7 mouse cellular contexts compared by ENCODE assay signal in genomic region chr8:84042948-84043342, GRCm38 (mm10). TPM values are rescaled to one million over a fixed set of nuclear protein-coding genes. Genes with fewer than 3 reads are reported as not detected.
DNase-seq lines count a peak whose midpoint lies in the region; ATAC-seq and TF ChIP-seq lines count a peak whose summit lies in the region.

No protein-coding gene starts in this region.

- peak overlapping the region; percentile 52; the same call in 1 of the 2 replicates for H3K4me2 ChIP-seq in lung, postnatal 0 days (replicated peaks; ENCODE audit: low read depth, low read length)
- peak overlapping the region; percentile 63 for H3K4me2 ChIP-seq in intestine, postnatal 0 days (replicated peaks; ENCODE audit: low read depth)

- 23% methylated on average over 12 of the region's 12 CpGs for WGBS in lung, postnatal 0 days
- 52% methylated on average over 12 of the region's 12 CpGs for WGBS in intestine, postnatal 0 days

- peak; percentile 66 for ATAC-seq in lung, postnatal 0 days
- 0 out of 2 replicates have a peak, but pooled peaks have one; percentile 20 for ATAC-seq in granulocyte monocyte progenitor cell, adult 5-6 weeks (replicated peaks; ENCODE audit: poor library complexity, severe bottlenecking)
- ATAC-seq in intestine, postnatal 0 days, result no peak

- peaks cover 4% of the 10 kb centered on the region; the same call in 1 of the 2 replicates for H3K4me1 ChIP-seq in lung, postnatal 0 days (ENCODE audit: insufficient read depth, low read depth, low read length)
- no peaks in the 10 kb centered on the region for H3K4me1 ChIP-seq in intestine, postnatal 0 days (replicated peaks; ENCODE audit: control insufficient read depth, insufficient read depth, low read length)

- intact Hi-C loops in gastrocnemius, postnatal 14 days (cut with DNase I; ENCODE audit: low total_unique reads), result loop anchor here (10.0 kb wide), 1 partner anchor 132 kb away; no protein-coding TSS in a partner anchor

- no peak overlapping the region for H3K27ac ChIP-seq in lung, postnatal 0 days (ENCODE audit: low read length)
- no peak overlapping the region for H3K27ac ChIP-seq in intestine, postnatal 0 days (ENCODE audit: low read depth, low read length)

- no peak for TF ChIP-seq CTCF in lung, postnatal 0 days (IDR thresholded peaks at IDR 0.05)
- TF ChIP-seq CTCF in intestine, postnatal 0 days (IDR thresholded peaks at IDR 0.05; ENCODE audit: low read depth), result no peak

- DNase-seq in lung, postnatal 0 days (ENCODE audit: low spot score), result peak; percentile 70
- DNase-seq in lung, postnatal 14 days, result no peak
- peak; percentile 20 for DNase-seq in splenic B cell, adult 2 months (ENCODE audit: low read depth, low spot score)
- no peak for DNase-seq in left cerebral cortex, adult 18-20 months (ENCODE audit: low spot score in 2 of 2)
- DNase-seq in gastrocnemius, postnatal 14 days, result no peak

- no peaks in the 10 kb centered on the region for H3K9me3 ChIP-seq in lung, postnatal 0 days (ENCODE audit: low read length)
- no peaks in the 10 kb centered on the region for H3K9me3 ChIP-seq in intestine, postnatal 0 days (ENCODE audit: control insufficient read depth)

- no peak overlapping the region for H3K9ac ChIP-seq in lung, postnatal 0 days (replicated peaks; ENCODE audit: low read depth)
- H3K9ac ChIP-seq in intestine, postnatal 0 days (ENCODE audit: low read depth, low read length), result no peak overlapping the region

- no peaks in the 10 kb centered on the region for H3K36me3 ChIP-seq in lung, postnatal 0 days (ENCODE audit: insufficient read depth, low read length)
- H3K36me3 ChIP-seq in intestine, postnatal 0 days (ENCODE audit: control insufficient read depth, insufficient read depth), result no peaks in the 10 kb centered on the region
- H3K36me3 ChIP-seq in splenic B cell, adult 2 months (ENCODE audit: control insufficient read depth, insufficient read depth, low read length, poor library complexity, severe bottlenecking), result peaks cover 6% of the 10 kb centered on the region

- H3K4me3 ChIP-seq in lung, postnatal 0 days (ENCODE audit: low read depth, low read length), result no peak overlapping the region
- no peak overlapping the region for H3K4me3 ChIP-seq in intestine, postnatal 0 days (ENCODE audit: low read depth, low read length)

- H3K27me3 ChIP-seq in lung, postnatal 0 days (replicated peaks; ENCODE audit: insufficient read depth, low read length), result peaks cover 24% of the 10 kb centered on the region
- peaks cover 31% of the 10 kb centered on the region for H3K27me3 ChIP-seq in intestine, postnatal 0 days (replicated peaks; ENCODE audit: control insufficient read depth, insufficient read depth, low read length)
- no peaks in the 10 kb centered on the region for H3K27me3 ChIP-seq in splenic B cell, adult 2 months (ENCODE audit: control insufficient read depth, insufficient read depth, low read length, poor library complexity, severe bottlenecking)

- no peak for TF ChIP-seq EP300 in lung, postnatal 0 days (IDR thresholded peaks at IDR 0.05)

RNA-seq across cellular contexts. Expression of gene Il27ra, which starts 0.6 kb away (rescaled TPM):
- 0.56 and 0.93 TPM in 2 replicates for polyA plus RNA-seq in lung, postnatal 0 days (2015; fragmentation: Nextera tagmentation; extraction: Ambion mirVana)
- 0.88 and 0.90 TPM in 2 replicates for total RNA-seq in granulocyte monocyte progenitor cell, adult 5-6 weeks (2014; fragmentation: Nextera tagmentation)
- 1.4 and 1.9 TPM in 2 replicates for total RNA-seq in granulocyte monocyte progenitor cell, adult 5-6 weeks (2017)
- polyA plus RNA-seq in intestine, postnatal 0 days (2015; fragmentation: Nextera tagmentation; extraction: Ambion mirVana), result 0.29 and 0.31 TPM in 2 replicates
- under 1 TPM; 0.30 to 0.52 TPM for total RNA-seq in left cerebral cortex, adult 18-20 months (2021)
- 1 to 10 TPM in 1 of 2 experiments, under 1 TPM in 1; 0.84 to 1.1 TPM for total RNA-seq in gastrocnemius, postnatal 14 days (2021)

RNA-seq across cellular contexts. Expression of gene Rln3, which starts 1.9 kb away (rescaled TPM):
- 0.26 TPM in 1 of 2 replicates, not detected in the other for polyA plus RNA-seq in lung, postnatal 0 days (2015; fragmentation: Nextera tagmentation; extraction: Ambion mirVana)
- not detected in 2 replicates for total RNA-seq in granulocyte monocyte progenitor cell, adult 5-6 weeks (2014; fragmentation: Nextera tagmentation)
- total RNA-seq in granulocyte monocyte progenitor cell, adult 5-6 weeks (2017), result not detected in 2 replicates
- 0.42 TPM in 1 of 2 replicates, not detected in the other for polyA plus RNA-seq in intestine, postnatal 0 days (2015; fragmentation: Nextera tagmentation; extraction: Ambion mirVana)
- total RNA-seq in left cerebral cortex, adult 18-20 months (2021), result not detected
- total RNA-seq in gastrocnemius, postnatal 14 days (2021), result not detected

RNA-seq across cellular contexts. Expression of gene Palm3, which starts 21.7 kb away (rescaled TPM):
- 1.1 and 1.6 TPM in 2 replicates for polyA plus RNA-seq in lung, postnatal 0 days (2015; fragmentation: Nextera tagmentation; extraction: Ambion mirVana)
- not detected in 2 replicates for total RNA-seq in granulocyte monocyte progenitor cell, adult 5-6 weeks (2014; fragmentation: Nextera tagmentation)
- not detected in 2 replicates for total RNA-seq in granulocyte monocyte progenitor cell, adult 5-6 weeks (2017)
- 0.30 and 0.39 TPM in 2 replicates for polyA plus RNA-seq in intestine, postnatal 0 days (2015; fragmentation: Nextera tagmentation; extraction: Ambion mirVana)
- 1 to 10 TPM; 1.8 to 2.7 TPM for total RNA-seq in left cerebral cortex, adult 18-20 months (2021)
- total RNA-seq in gastrocnemius, postnatal 14 days (2021), result under 1 TPM; 0.25 to 0.51 TPM

RNA-seq across cellular contexts. Expression of gene Gm10643, which starts 22.0 kb away (rescaled TPM):
- 1.2 and 1.3 TPM in 2 replicates for polyA plus RNA-seq in lung, postnatal 0 days (2015; fragmentation: Nextera tagmentation; extraction: Ambion mirVana)
- 0.90 and 1.5 TPM in 2 replicates for total RNA-seq in granulocyte monocyte progenitor cell, adult 5-6 weeks (2014; fragmentation: Nextera tagmentation)
- 0.34 and 1.8 TPM in 2 replicates for total RNA-seq in granulocyte monocyte progenitor cell, adult 5-6 weeks (2017)
- 1.0 and 1.1 TPM in 2 replicates for polyA plus RNA-seq in intestine, postnatal 0 days (2015; fragmentation: Nextera tagmentation; extraction: Ambion mirVana)
- total RNA-seq in left cerebral cortex, adult 18-20 months (2021), result 1 to 10 TPM; 2.9 to 3.5 TPM
- 1 to 10 TPM; 2.6 TPM for total RNA-seq in gastrocnemius, postnatal 14 days (2021)

RNA-seq across cellular contexts. Expression of gene Rfx1, which starts 23.7 kb away (rescaled TPM):
- polyA plus RNA-seq in lung, postnatal 0 days (2015; fragmentation: Nextera tagmentation; extraction: Ambion mirVana), result 4.5 and 5.2 TPM in 2 replicates
- 6.9 and 13.6 TPM in 2 replicates for total RNA-seq in granulocyte monocyte progenitor cell, adult 5-6 weeks (2014; fragmentation: Nextera tagmentation)
- 3.1 and 4.3 TPM in 2 replicates for total RNA-seq in granulocyte monocyte progenitor cell, adult 5-6 weeks (2017)
- 3.1 and 3.3 TPM in 2 replicates for polyA plus RNA-seq in intestine, postnatal 0 days (2015; fragmentation: Nextera tagmentation; extraction: Ambion mirVana)
- 10 to 100 TPM; 23.1 to 25.3 TPM for total RNA-seq in left cerebral cortex, adult 18-20 months (2021)
- 1 to 10 TPM; 5.2 to 5.9 TPM for total RNA-seq in gastrocnemius, postnatal 14 days (2021)

Comparison
In these comparisons a context has a peak if more than half of its experiments do, and no peak if none do; other contexts are left out.
1. DNase-seq: peak in lung, postnatal 0 days (single experiment) and splenic B cell, adult 2 months (single experiment); none in lung, postnatal 14 days (single experiment), left cerebral cortex, adult 18-20 months (0 of 2) and gastrocnemius, postnatal 14 days (single experiment).